Mouse (Mus musculus): ENCODE measurements at regions not wholly inside any gene's neighbourhood (a gene's known extent, or its start where the extent isn't known, plus 50 kb on each side); places are given as distances from the start of the nearest gene placed in this dataset.

DNA sequence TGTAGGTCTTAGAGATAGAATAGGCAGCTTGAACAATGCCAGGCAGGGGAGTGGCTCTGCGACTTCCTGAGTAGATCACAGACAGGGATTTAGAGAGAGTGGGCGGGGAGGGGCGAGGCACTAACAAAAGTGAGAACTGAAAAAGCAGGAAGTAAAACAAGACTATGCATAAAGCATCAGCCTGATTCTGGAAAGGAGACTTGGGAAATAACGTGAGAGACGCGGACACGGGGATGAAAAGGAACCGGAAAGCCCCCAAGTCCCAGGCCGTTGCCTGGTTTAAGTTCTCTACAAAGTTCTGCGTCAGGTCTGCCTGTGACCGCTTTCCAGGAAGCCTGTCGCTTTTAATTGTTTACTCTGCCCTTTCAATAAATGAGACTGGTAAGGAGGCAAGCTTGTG is 86.3 kb downstream of the D16Ertd472e start:
- H3K4me1 ChIP-seq = no peaks in the 10 kb centered on the region
- whole genome bisulfite sequencing = 22% methylated on average over 12 of the region's 12 CpGs
- no peaks in the 10 kb centered on the region for H3K36me3 ChIP-seq
- peak overlapping the region; percentile 47 for H3K4me3 ChIP-seq
- peak overlapping the region; percentile 52 for H3K27ac ChIP-seq
- no peaks in the 10 kb centered on the region for H3K27me3 ChIP-seq (ENCODE audit: insufficient read depth, poor library complexity, severe bottlenecking)
- no peaks in the 10 kb centered on the region for H3K9me3 ChIP-seq
- no peak for DNase-seq (ENCODE audit: low spot score)

DNA sequence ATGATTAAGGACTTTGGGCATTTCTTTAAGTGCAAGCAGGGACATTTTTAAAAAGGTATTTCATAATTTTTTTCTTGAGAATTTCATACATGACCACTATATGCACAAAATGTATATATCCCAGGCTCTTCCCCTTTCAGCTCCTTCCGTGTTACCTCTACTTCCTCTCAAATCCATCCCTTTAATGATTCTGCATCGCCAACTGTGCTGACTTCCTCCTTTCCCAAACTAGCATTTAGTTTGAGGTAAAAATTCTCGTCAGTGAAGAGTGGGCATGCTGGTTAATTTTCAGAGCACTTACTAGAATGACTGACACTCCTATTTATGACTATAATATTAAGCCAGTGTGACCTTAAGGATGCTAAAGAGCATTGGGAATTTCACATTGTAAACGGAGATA is 86.9 kb downstream of the D16Ertd472e start:
- H3K4me3 ChIP-seq = no peak overlapping the region
- no peaks in the 10 kb centered on the region for H3K36me3 ChIP-seq
- 53% methylated on average over 4 of the region's 4 CpGs for WGBS
- H3K9me3 ChIP-seq = no peaks in the 10 kb centered on the region
- no peak overlapping the region for H3K27ac ChIP-seq
- H3K27me3 ChIP-seq (ENCODE audit: insufficient read depth, poor library complexity, severe bottlenecking) = no peaks in the 10 kb centered on the region
- no peaks in the 10 kb centered on the region for H3K4me1 ChIP-seq
- no peak for DNase-seq (ENCODE audit: low spot score)

DNA sequence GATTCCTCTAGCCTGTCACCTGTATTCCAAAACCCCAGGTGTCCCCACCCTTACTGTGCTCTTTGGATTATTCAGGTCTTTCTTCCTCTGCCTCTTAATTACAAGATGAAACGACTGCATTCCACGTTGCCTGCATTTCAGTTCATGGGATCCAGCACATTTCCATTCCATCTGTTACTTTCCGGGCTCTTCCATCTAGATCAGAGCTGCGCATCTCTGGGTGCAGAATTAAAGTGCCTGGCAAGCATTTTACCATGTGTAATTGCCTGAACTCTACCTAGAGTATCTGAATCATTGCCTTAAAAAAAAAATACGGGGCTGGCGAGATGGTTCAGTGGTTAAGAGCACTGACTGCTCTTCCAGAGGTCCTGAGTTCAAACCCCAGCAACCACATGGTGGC is 90.0 kb downstream of the D16Ertd472e start:
- 83% methylated on average over 6 of the region's 6 CpGs for whole genome bisulfite sequencing

DNA sequence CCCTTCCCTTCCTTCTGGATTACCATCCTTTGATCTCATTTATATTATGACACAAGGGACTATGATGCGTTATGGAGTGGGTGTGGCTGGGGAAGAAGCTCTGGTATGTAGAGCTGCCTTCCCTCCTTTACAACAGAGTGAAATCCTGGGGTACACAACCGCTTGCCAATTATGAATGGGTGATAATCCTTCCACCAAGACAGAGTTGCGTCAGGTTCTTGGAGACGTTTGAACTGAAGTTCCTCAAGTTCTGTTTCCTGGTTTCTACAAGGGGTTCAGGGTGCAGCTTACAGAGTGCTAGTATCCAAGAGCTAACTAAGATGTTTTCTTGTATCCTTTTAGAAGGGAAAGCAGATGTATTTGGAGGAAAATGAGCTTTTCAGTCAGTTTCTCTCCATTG is 92.2 kb downstream of the D16Ertd472e start:
- Histone ChIP-seq H3K36me3 (no peaks in the 10 kb centered on the region), H3K4me1 (no peaks in the 10 kb centered on the region), H3K27ac (no peak overlapping the region), H3K9me3 (no peaks in the 10 kb centered on the region), H3K27me3 (ENCODE audit: insufficient read depth, poor library complexity, severe bottlenecking) (no peaks in the 10 kb centered on the region), H3K4me3 (no peak overlapping the region)
- WGBS = 87% methylated on average over 4 of the region's 4 CpGs
- no peak for DNase-seq (ENCODE audit: low spot score)

More for the DNA sequence above, 90.0 kb downstream of the D16Ertd472e start:
- no peaks in the 10 kb centered on the region for H3K36me3 ChIP-seq
- no peak overlapping the region for H3K27ac ChIP-seq
- no peaks in the 10 kb centered on the region for H3K4me1 ChIP-seq
- H3K9me3 ChIP-seq = no peaks in the 10 kb centered on the region
- H3K4me3 ChIP-seq = no peak overlapping the region
- DNase-seq (ENCODE audit: low spot score) = no peak
- no peaks in the 10 kb centered on the region for H3K27me3 ChIP-seq (ENCODE audit: insufficient read depth, poor library complexity, severe bottlenecking)

DNA sequence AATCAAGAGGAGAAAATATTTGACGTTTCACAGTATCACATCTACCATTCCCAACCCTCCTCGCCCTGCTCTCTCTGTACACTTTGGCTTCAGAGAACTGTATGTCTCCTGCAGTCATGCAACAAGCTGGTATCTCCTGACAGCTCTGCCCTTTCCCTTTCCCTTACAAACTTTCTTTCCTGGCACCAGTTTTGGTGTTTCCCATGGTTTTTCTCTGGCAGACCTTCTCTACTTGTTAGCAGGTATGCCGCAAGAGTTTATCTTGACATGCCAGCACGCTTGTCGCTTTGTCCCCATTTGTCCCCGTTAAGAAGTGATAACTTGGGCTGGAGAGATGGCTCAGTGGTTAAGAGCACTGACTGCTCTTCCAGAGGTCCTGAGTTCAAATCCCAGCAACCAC is 94.9 kb downstream of the D16Ertd472e start:
- Histone ChIP-seq H3K27me3 (ENCODE audit: insufficient read depth, poor library complexity, severe bottlenecking) (no peaks in the 10 kb centered on the region), H3K36me3 (no peaks in the 10 kb centered on the region), H3K9me3 (no peaks in the 10 kb centered on the region), H3K4me3 (no peak overlapping the region), H3K4me1 (no peaks in the 10 kb centered on the region), H3K27ac (no peak overlapping the region)
- 81% methylated on average over 6 of the region's 6 CpGs for WGBS
- no peak for DNase-seq (ENCODE audit: low spot score)

DNA sequence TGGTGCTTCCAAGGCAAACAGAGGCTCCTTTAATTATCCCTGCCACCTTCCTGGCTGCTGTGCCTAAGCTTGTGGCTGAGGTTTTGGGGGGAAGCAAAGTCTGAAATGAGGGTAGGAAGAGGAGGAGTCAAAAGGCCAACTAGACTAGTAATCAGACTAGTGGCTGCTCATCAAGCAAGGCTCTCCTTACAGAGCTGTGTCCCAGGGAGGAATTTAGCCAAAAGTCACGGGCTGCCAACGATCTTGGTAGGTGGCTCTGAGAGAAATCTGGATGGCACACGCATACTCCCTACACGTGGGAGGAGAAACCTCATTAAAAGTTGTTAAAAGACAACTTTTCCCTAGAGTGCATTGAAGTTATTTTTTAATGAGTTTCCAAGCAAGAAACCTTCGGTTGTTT is 95.4 kb downstream of the D16Ertd472e start:
- H3K9me3 ChIP-seq = no peaks in the 10 kb centered on the region
- no peaks in the 10 kb centered on the region for H3K36me3 ChIP-seq
- no peak overlapping the region for H3K4me3 ChIP-seq
- 69% methylated on average over 5 of the region's 5 CpGs for WGBS
- DNase-seq (ENCODE audit: low spot score) = no peak
- no peaks in the 10 kb centered on the region for H3K27me3 ChIP-seq (ENCODE audit: insufficient read depth, poor library complexity, severe bottlenecking)
- no peaks in the 10 kb centered on the region for H3K4me1 ChIP-seq
- no peak overlapping the region for H3K27ac ChIP-seq

DNA sequence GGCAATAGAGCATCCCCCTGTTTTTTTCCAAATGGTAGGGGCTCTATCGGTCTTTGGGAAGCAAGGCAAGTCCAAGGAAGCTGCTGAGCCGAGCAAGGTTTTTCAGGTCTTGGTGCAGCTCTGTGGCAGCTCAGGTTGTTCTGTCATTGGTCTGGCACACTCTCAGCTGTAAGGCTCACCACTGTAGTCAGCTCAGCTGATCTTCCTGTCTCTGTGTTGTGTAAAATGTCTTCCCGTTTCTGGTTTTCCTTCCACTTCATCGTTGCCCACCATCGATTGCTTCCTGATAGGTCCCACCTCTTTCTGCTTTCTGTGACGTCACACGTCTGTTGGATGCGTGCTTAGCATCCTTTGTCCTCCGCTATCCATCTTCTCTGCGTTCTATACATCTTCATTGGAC is 96.2 kb downstream of the D16Ertd472e start:
- Histone ChIP-seq H3K36me3 (no peaks in the 10 kb centered on the region), H3K9me3 (no peaks in the 10 kb centered on the region), H3K27me3 (ENCODE audit: insufficient read depth, poor library complexity, severe bottlenecking) (no peaks in the 10 kb centered on the region), H3K27ac (no peak overlapping the region), H3K4me3 (no peak overlapping the region), H3K4me1 (no peaks in the 10 kb centered on the region)
- 87% methylated on average over 10 of the region's 10 CpGs for WGBS
- DNase-seq (ENCODE audit: low spot score) = no peak

DNA sequence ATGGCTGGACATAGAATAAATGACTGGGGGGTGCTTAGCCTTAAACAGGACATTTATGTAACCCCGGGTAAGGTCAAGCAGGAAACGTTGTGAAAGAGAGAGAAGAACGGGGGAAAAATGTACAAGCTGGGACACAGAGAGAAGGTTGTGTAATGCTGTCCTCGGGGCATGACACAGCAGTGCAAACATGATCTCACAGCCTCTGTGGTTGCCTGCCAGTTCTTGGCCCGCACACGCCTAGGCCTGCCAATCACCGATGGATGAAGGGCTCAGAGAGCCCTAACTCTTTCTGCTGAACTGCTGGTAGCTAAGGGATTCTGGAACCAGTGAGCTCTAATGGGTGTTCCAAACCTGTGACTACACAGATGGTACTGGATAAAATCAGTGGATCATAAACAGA is 96.5 kb upstream of the Btg3 start:
- H3K36me3 ChIP-seq = no peaks in the 10 kb centered on the region
- DNase-seq (ENCODE audit: low spot score) = no peak
- WGBS = 83% methylated on average over 7 of the region's 7 CpGs
- no peaks in the 10 kb centered on the region for H3K27me3 ChIP-seq (ENCODE audit: insufficient read depth, poor library complexity, severe bottlenecking)
- H3K4me3 ChIP-seq = no peak overlapping the region
- no peak overlapping the region for H3K27ac ChIP-seq
- H3K4me1 ChIP-seq = no peaks in the 10 kb centered on the region
- H3K9me3 ChIP-seq = no peaks in the 10 kb centered on the region

DNA sequence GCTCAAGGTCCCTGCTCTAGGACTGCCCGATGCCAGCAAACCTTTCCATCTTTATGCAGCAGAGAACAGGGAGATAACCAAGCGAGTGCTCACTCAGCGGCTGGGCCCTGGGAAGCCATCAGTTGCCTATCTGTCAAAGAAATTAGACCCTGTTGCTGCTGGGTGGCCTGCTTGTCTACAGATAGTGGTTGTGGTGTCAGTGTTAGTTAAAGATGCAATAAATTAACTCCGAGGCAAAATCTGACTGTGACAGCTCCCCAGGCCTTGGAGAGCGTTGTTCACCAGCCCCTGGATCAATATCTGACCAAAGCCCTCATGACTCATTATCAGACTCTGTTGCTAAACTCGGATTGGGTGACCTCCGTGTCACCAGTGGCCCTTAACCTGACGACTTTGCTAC is 83.0 kb upstream of the Btg3 start:
- Histone ChIP-seq H3K36me3 (no peaks in the 10 kb centered on the region), H3K4me1 (peaks cover 16% of the 10 kb centered on the region), H3K4me3 (no peak overlapping the region), H3K27me3 (ENCODE audit: insufficient read depth, poor library complexity, severe bottlenecking) (no peaks in the 10 kb centered on the region), H3K9me3 (no peaks in the 10 kb centered on the region), H3K27ac (no peak overlapping the region)
- 33% methylated on average over 8 of the region's 8 CpGs for WGBS
- DNase-seq (ENCODE audit: low spot score) = no peak

DNA sequence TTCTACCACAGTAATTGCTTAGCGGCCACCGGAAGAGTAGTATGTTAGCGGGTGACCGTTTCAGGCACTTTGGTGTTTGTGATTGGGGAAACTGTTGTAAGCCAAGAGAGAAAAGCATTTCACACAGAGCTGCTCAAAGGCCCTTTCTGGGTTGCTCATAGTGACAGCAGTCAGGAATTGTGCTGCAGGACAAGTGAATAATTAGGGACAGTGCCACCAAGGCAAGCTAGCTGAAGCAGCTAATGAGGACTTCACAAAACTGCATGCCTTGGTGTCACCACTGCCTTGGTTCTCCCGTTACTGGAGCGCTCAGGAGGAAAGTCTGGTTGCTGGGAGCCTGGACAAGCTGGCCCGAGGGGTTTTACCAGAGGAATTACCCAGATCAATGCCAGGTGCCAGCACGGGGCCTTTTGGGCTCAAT is 80.7 kb upstream of the Btg3 start:
- Histone ChIP-seq H3K9me3 (no peaks in the 10 kb centered on the region), H3K4me1 (peaks cover 16% of the 10 kb centered on the region), H3K36me3 (no peaks in the 10 kb centered on the region), H3K4me3 (no peak overlapping the region), H3K27me3 (ENCODE audit: insufficient read depth, poor library complexity, severe bottlenecking) (no peaks in the 10 kb centered on the region), H3K27ac (no peak overlapping the region)
- 88% methylated on average over 8 of the region's 8 CpGs for WGBS
- DNase-seq (ENCODE audit: low spot score) = no peak

DNA sequence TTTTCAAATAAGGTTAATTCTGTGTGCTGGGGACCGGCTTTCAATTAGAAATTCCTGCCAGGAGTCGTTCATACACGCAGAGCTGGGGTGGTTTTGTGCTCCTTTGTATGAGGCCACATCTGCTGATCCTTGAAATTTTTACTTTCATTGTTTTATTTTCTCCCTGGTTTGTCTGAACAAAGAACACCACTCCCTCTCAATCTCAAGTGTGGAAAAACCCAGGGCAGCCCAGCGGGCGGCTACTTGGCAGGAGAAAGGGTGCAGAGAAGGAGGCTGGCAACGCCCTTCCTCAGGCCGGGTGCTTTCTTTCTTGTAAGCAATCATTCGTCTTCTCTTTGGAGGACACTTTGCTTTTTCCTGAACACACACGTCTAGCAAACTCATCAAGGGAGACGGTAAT is 79.4 kb upstream of the Btg3 start:
- Histone ChIP-seq H3K9me3 (no peaks in the 10 kb centered on the region), H3K27ac (no peak overlapping the region), H3K4me1 (0 out of 2 replicates have a peak, but pooled peaks cover 5% of the 10 kb centered on the region), H3K36me3 (no peaks in the 10 kb centered on the region), H3K4me3 (no peak overlapping the region), H3K27me3 (ENCODE audit: insufficient read depth, poor library complexity, severe bottlenecking) (no peaks in the 10 kb centered on the region)
- 76% methylated on average over 10 of the region's 10 CpGs for WGBS
- no peak for DNase-seq (ENCODE audit: low spot score)

DNA sequence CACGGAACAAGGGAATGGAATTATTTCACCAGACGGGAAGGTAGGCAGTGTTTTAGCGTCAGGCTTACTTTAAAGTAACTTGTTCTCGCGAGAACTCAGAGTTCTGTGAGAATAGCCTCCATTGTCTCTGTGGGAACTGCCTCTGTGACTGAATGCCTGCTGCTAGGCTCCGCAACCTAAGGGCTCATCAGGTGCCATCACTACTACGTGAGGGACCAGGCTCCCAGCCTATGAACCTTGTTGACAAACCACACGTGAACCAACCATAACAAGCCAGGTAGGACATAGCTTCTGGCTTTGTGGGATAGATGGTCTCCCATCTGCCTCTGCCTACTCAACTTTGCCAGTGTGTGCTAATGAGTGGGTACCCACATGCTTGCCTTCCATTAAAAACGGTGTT is 77.5 kb upstream of the Btg3 start:
- H3K27ac ChIP-seq = no peak overlapping the region

DNA sequence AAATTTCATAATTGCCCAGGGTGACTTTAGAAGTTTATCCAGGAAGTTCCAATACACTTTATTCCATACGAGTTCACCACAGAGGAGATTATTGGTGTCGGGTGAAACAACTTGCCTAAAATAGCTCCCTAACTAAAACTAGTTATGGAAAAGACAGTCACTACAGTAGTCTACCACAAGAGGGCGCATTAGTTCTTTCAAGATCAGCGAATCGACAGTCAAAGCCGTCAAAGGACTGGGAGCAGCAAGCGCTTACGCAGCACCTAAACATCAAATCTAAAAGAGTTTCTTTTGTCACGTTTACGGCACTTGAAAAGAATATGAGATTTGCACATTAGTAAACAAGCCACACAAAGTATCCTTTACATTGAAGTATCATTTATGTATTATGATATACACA is 75.3 kb upstream of the Btg3 start:
- no peaks in the 10 kb centered on the region for H3K9me3 ChIP-seq
- no peaks in the 10 kb centered on the region for H3K27me3 ChIP-seq (ENCODE audit: insufficient read depth, poor library complexity, severe bottlenecking)
- DNase-seq (ENCODE audit: low spot score) = no peak
- no peak overlapping the region for H3K27ac ChIP-seq
- WGBS = 14% methylated on average over 10 of the region's 10 CpGs
- no peaks in the 10 kb centered on the region for H3K36me3 ChIP-seq
- no peaks in the 10 kb centered on the region for H3K4me1 ChIP-seq
- H3K4me3 ChIP-seq = no peak overlapping the region

More for the DNA sequence above, 77.5 kb upstream of the Btg3 start:
- H3K27me3 ChIP-seq (ENCODE audit: insufficient read depth, poor library complexity, severe bottlenecking) = no peaks in the 10 kb centered on the region
- no peaks in the 10 kb centered on the region for H3K36me3 ChIP-seq
- no peak overlapping the region for H3K4me3 ChIP-seq
- DNase-seq (ENCODE audit: low spot score) = no peak
- no peaks in the 10 kb centered on the region for H3K9me3 ChIP-seq
- 92% methylated on average over 9 of the region's 9 CpGs for WGBS
- H3K4me1 ChIP-seq = 0 out of 2 replicates have a peak, but pooled peaks cover 3% of the 10 kb centered on the region

DNA sequence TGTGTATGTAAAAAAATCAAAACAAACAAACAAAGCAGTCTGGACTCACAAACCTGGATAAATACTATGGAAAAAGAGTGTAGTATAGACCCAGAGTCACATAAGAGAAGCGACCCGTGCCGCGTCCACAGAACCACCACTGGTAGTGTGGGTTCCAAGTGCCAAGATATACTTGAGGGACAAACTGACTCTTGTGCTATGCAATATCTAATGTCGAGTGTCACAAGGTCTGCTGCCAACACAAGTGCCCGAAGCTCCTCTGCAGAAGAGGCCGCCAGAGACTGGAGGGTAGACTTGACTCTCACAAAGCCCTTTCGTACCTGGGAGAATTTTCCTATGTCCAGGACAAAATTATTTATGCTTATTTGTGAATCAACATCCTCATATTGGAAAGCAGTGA is 74.8 kb upstream of the Btg3 start:
- no peaks in the 10 kb centered on the region for H3K36me3 ChIP-seq
- H3K4me1 ChIP-seq = no peaks in the 10 kb centered on the region
- no peak for DNase-seq (ENCODE audit: low spot score)
- 86% methylated on average over 8 of the region's 8 CpGs for WGBS
- no peak overlapping the region for H3K27ac ChIP-seq
- no peak overlapping the region for H3K4me3 ChIP-seq
- no peaks in the 10 kb centered on the region for H3K9me3 ChIP-seq
- H3K27me3 ChIP-seq (ENCODE audit: insufficient read depth, poor library complexity, severe bottlenecking) = no peaks in the 10 kb centered on the region

Data from heart, embryonic 10.5 days (tissue).